In the genomic region with DNA sequence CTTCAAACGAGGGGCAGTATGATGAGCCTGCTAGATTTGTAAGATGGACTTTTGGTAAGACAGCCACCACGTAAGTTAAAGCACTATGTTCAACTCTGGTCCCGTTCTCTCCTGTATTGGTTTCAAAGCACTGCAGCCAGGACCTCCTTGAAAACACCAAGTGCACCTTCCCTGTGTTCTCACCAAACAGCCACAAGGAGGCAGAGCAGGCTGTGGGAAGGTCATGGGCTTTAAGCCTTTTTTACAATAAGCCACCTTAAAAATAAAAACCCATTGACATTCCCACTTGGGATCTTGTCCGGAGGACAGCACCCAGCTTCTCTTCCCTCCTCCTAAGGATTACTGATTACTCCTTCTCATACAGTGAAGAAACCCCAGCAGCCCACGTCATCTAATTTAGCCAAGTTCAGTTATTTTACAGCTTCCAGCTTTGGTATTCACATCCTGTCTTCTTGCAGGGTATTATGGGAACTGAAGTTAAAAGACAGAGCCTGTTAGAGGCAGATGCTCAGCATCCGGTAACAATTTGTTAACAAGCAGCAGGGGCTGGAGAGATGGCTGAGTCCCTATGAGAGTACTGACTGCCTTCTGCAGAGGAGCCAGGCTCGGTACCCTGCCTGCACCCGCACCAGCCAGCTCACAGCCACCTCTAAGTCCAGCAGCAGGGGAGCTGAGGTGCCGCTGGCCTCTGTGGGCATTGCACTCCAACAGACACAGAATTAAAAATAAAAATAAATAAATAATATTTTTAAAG, we compare ENCODE assay signal across 10 mouse cellular contexts. TPM values are rescaled to one million over a fixed set of nuclear protein-coding genes. Genes with fewer than 3 reads are reported as not detected.
DNase-seq lines count a peak whose midpoint lies in the region; ATAC-seq and TF ChIP-seq lines count a peak whose summit lies in the region.
"Had no signal": no experiment of that assay in that cellular context is flagged by ENCODE, and none has a peak within 500 bp of the region (broad histone marks: within the 10 kb centered on the region; RNA-seq: fewer than 3 reads in every experiment).

No protein-coding gene starts in this region.

- no peak overlapping the region for H3K4me3 ChIP-seq in intestine, postnatal 0 days (ENCODE audit: low read depth, low read length)
- no peak overlapping the region for H3K4me3 ChIP-seq in intestine, embryonic 15.5 days (replicated peaks)
- H3K4me3 ChIP-seq in neural tube, embryonic 14.5 days (ENCODE audit: low read depth, low read length) = no peak overlapping the region
- H3K4me3 ChIP-seq: embryonic facial prominence, embryonic 12.5 days; liver, embryonic 13.5 days had no signal

- no peaks in the 10 kb centered on the region for H3K9me3 ChIP-seq in intestine, postnatal 0 days (ENCODE audit: control insufficient read depth)
- H3K9me3 ChIP-seq in intestine, embryonic 15.5 days = no peaks in the 10 kb centered on the region
- no peaks in the 10 kb centered on the region for H3K9me3 ChIP-seq in neural tube, embryonic 14.5 days (ENCODE audit: control insufficient read depth, low read length)
- H3K9me3 ChIP-seq: embryonic facial prominence, embryonic 12.5 days; liver, embryonic 13.5 days had no signal

- H3K27ac ChIP-seq in intestine, postnatal 0 days (ENCODE audit: low read depth, low read length) = no peak overlapping the region
- no peak overlapping the region for H3K27ac ChIP-seq in intestine, embryonic 15.5 days
- no peak overlapping the region for H3K27ac ChIP-seq in neural tube, embryonic 14.5 days (ENCODE audit: low read depth, low read length)
- H3K27ac ChIP-seq: embryonic facial prominence, embryonic 12.5 days; liver, embryonic 13.5 days had no signal

- peak; percentile 60 for DNase-seq in 416B (ENCODE audit: low read depth)
- DNase-seq in ES-CJ7 (ENCODE audit: low read depth, low spot score) = peak; percentile 42
- peak; percentile 65 to 73 for DNase-seq in kidney, postnatal 4 days
- DNase-seq in spleen, postnatal 36 days (ENCODE audit: low spot score in 2 of 2) = no peak
- DNase-seq: liver, embryonic 13.5 days had no signal

- H3K27me3 ChIP-seq in intestine, postnatal 0 days (replicated peaks; ENCODE audit: control insufficient read depth, insufficient read depth, low read length) = no peaks in the 10 kb centered on the region
- H3K27me3 ChIP-seq in intestine, embryonic 15.5 days (replicated peaks) = no peaks in the 10 kb centered on the region
- H3K27me3 ChIP-seq in neural tube, embryonic 14.5 days (ENCODE audit: control insufficient read depth, insufficient read depth, low read length) = no peaks in the 10 kb centered on the region
- H3K27me3 ChIP-seq: embryonic facial prominence, embryonic 12.5 days; liver, embryonic 13.5 days had no signal

- H3K4me2 ChIP-seq in intestine, postnatal 0 days (replicated peaks; ENCODE audit: low read depth) = no peak overlapping the region
- H3K4me2 ChIP-seq in intestine, embryonic 15.5 days (replicated peaks) = no peak overlapping the region
- no peak overlapping the region for H3K4me2 ChIP-seq in neural tube, embryonic 14.5 days (ENCODE audit: low read depth, low read length)
- H3K4me2 ChIP-seq: embryonic facial prominence, embryonic 12.5 days; liver, embryonic 13.5 days had no signal

- whole genome bisulfite sequencing in intestine, postnatal 0 days = 76% methylated on average over 9 of the region's 9 CpGs
- WGBS in intestine, embryonic 15.5 days = 75% methylated on average over 9 of the region's 9 CpGs
- WGBS in neural tube, embryonic 14.5 days = 82% methylated on average over 9 of the region's 9 CpGs

- no peaks in the 10 kb centered on the region for H3K4me1 ChIP-seq in intestine, postnatal 0 days (replicated peaks; ENCODE audit: control insufficient read depth, insufficient read depth, low read length)
- no peaks in the 10 kb centered on the region for H3K4me1 ChIP-seq in intestine, embryonic 15.5 days (replicated peaks)
- no peaks in the 10 kb centered on the region for H3K4me1 ChIP-seq in neural tube, embryonic 14.5 days (ENCODE audit: control insufficient read depth, insufficient read depth, low read length)
- H3K4me1 ChIP-seq: liver, embryonic 13.5 days had no signal

- peaks cover 41% of the 10 kb centered on the region for H3K36me3 ChIP-seq in intestine, postnatal 0 days (ENCODE audit: control insufficient read depth, insufficient read depth)
- H3K36me3 ChIP-seq in intestine, embryonic 15.5 days = 0 out of 2 replicates have a peak, but pooled peaks cover 5% of the 10 kb centered on the region
- H3K36me3 ChIP-seq in neural tube, embryonic 14.5 days (ENCODE audit: control insufficient read depth, insufficient read depth, low read length) = peaks cover 30% of the 10 kb centered on the region

- peak; percentile 81 for TF ChIP-seq CTCF in intestine, postnatal 0 days (IDR thresholded peaks at IDR 0.05; ENCODE audit: low read depth)

- H3K9ac ChIP-seq in intestine, postnatal 0 days (ENCODE audit: low read depth, low read length) = no peak overlapping the region
- no peak overlapping the region for H3K9ac ChIP-seq in intestine, embryonic 15.5 days
- H3K9ac ChIP-seq in neural tube, embryonic 14.5 days (replicated peaks; ENCODE audit: low read depth, low read length) = no peak overlapping the region
- H3K9ac ChIP-seq: embryonic facial prominence, embryonic 12.5 days; liver, embryonic 13.5 days had no signal

- no peak for ATAC-seq in intestine, postnatal 0 days
- no peak for ATAC-seq in intestine, embryonic 15.5 days
- ATAC-seq in common myeloid progenitor, adult 5-6 weeks (replicated peaks; ENCODE audit: low read depth, poor library complexity, severe bottlenecking) = peak; percentile 58; the same call in 1 of the 2 replicates
- ATAC-seq in neural tube, embryonic 14.5 days (ENCODE audit: low read depth) = peak; percentile 63; the same call in 1 of the 2 replicates

RNA-seq across cellular contexts. Expression of gene Gphb5, which starts 47.6 kb away (rescaled TPM):
- not detected in 2 replicates for polyA plus RNA-seq in intestine, postnatal 0 days (2015; fragmentation: Nextera tagmentation; extraction: Ambion mirVana)
- polyA plus RNA-seq in intestine, embryonic 15.5 days (2015; fragmentation: Nextera tagmentation; extraction: Ambion mirVana) = not detected in 2 replicates
- total RNA-seq in common myeloid progenitor, adult 5-6 weeks (2017) = not detected in 2 replicates
- not detected in 2 replicates for polyA plus RNA-seq in neural tube, embryonic 14.5 days (2014; fragmentation: Nextera tagmentation; extraction: Ambion mirVana)
- polyA plus RNA-seq: liver, embryonic 13.5 days had no signal

Comparison
In these comparisons a context has a peak if more than half of its experiments do, and no peak if none do; other contexts are left out.
1. ATAC-seq: peak in common myeloid progenitor, adult 5-6 weeks (single experiment) and neural tube, embryonic 14.5 days (single experiment); none in intestine, postnatal 0 days (single experiment) and intestine, embryonic 15.5 days (single experiment).
2. DNase-seq: peak in 416B (single experiment), ES-CJ7 (single experiment) and kidney, postnatal 4 days (2 of 2); none in spleen, postnatal 36 days (0 of 2).